Mouse (Mus musculus): ENCODE measurements around the gene Pik3c2a. TPM values are rescaled to one million over a fixed set of nuclear protein-coding genes. Genes with fewer than 3 reads are reported as not detected.
A peak's percentile ranks its signal among the peaks of the same experiment; 100 is the strongest.

Gene Pik3c2a
- polyA plus RNA-seq, 2 experiments, result 2.5 to 2.9 TPM

- no peak overlapping the region for H3K4me3 ChIP-seq (ENCODE audit: insufficient read depth in 1 of 2, low read depth in 2 of 2, low read length in 2 of 2)
- peaks cover 28% of the 10 kb centered on the region for H3K27me3 ChIP-seq (ENCODE audit: control insufficient read depth, insufficient read depth, low read length)
- peak overlapping the region; percentile 45 for H3K4me2 ChIP-seq (ENCODE audit: low read depth)
- H3K9me3 ChIP-seq (ENCODE audit: control insufficient read depth, low read length), result no peaks in the 10 kb centered on the region
- TF ChIP-seq CTCF (IDR thresholded peaks at IDR 0.05; ENCODE audit: low read depth) (no peak), EP300 (IDR thresholded peaks at IDR 0.05; ENCODE audit: low read depth) (no peak)
- no peak overlapping the region for H3K9ac ChIP-seq (replicated peaks)
- no peak overlapping the region for H3K27ac ChIP-seq
- ATAC-seq (ENCODE audit: insufficient read depth), result no peak
- no peak for DNase-seq (ENCODE audit: low read depth in 3 of 3, low spot score in 3 of 3)
- WGBS (ENCODE audit: insufficient replicate concordance), result 19% methylated on average over 9 of the region's 9 CpGs
- H3K36me3 ChIP-seq (replicated peaks; ENCODE audit: control insufficient read depth, insufficient read depth, low read depth), result no peaks in the 10 kb centered on the region
- peaks cover 4 to 5% of the 10 kb centered on the region in 2 experiments; a peak in 1 of 4 replicates for H3K4me1 ChIP-seq (replicated peaks; ENCODE audit: control insufficient read depth in 2 of 2, insufficient read depth in 2 of 2, low read length in 1 of 2)
These were observed 133.8 kb downstream of the Pik3c2a start for GRCm38 (mm10) chr7:116309456-116309855.

GRCm38 (mm10) chr7:116308632-116308991, 134.6 kb downstream of the Pik3c2a start:
- H3K4me2 ChIP-seq (ENCODE audit: low read depth), result peak overlapping the region; percentile 91
- no peak overlapping the region; the same call in 1 of the 2 replicates for H3K9ac ChIP-seq (replicated peaks)
- H3K9me3 ChIP-seq (ENCODE audit: control insufficient read depth, low read length), result no peaks in the 10 kb centered on the region
- no peaks in the 10 kb centered on the region for H3K36me3 ChIP-seq (replicated peaks; ENCODE audit: control insufficient read depth, insufficient read depth, low read depth)
- TF ChIP-seq EP300 (IDR thresholded peaks at IDR 0.05; ENCODE audit: low read depth) (no peak), CTCF (IDR thresholded peaks at IDR 0.05; ENCODE audit: low read depth) (no peak)
- H3K27ac ChIP-seq, result no peak overlapping the region
- DNase-seq (ENCODE audit: low read depth in 3 of 3, low spot score in 3 of 3) (no peak), ATAC-seq (ENCODE audit: insufficient read depth) (peak; percentile 21)
- peaks cover 4 to 5% of the 10 kb centered on the region in 2 experiments; a peak in 1 of 4 replicates for H3K4me1 ChIP-seq (replicated peaks; ENCODE audit: control insufficient read depth in 2 of 2, insufficient read depth in 2 of 2, low read length in 1 of 2)
- WGBS (ENCODE audit: insufficient replicate concordance), result 5% methylated on average over 16 of the region's 16 CpGs
- H3K27me3 ChIP-seq (ENCODE audit: control insufficient read depth, insufficient read depth, low read length), result peaks cover 28% of the 10 kb centered on the region
- peak overlapping the region; percentile 66 to 67 for H3K4me3 ChIP-seq (ENCODE audit: insufficient read depth in 1 of 2, low read depth in 2 of 2, low read length in 2 of 2)

DNA sequence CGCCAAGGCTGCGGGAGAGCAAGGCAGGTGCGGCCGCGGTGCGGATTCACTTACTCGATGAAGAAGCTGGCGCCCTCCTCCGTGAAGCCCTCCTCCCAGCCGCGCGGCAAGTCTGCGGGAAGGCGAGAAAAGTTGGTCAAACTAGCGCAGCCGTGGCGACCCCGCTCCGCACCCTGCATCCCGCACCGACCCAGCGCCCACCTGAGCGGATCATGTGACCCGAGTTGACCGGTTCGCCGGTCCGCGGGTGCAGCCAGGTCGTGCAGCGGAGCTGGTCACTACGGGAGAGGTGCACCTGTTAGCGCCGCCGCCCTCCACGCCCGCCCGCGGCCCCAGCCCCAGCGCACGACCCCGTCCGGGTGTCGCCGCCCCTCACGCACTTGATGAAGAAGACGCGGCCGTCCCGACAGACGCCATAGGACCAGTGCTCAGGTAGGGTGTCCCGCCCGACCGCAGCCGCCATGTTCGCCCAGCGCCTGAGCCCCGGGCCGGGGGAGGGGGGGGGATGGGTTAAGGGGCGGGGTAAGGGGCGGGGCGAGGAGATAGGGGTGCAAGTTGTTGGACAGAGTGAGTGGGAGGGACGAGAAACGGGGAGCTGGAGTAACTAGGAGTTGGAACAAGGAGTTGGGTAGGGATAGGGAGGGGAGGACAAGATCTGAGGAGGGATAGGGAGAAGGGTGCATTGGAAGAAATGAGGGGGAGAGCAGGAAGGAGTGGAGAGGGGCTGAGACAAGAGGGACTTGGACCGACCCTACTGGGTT, 135.2 kb downstream of the Pik3c2a start, which contains the start of gene Plekha7:
Gene Plekha7 (minus strand): TSS at position 506 of the 761 bp plus-strand sequence.
- Histone ChIP-seq H3K36me3 (replicated peaks; ENCODE audit: control insufficient read depth, insufficient read depth, low read depth) (no peaks in the 10 kb centered on the region), H3K9me3 (ENCODE audit: control insufficient read depth, low read length) (no peaks in the 10 kb centered on the region), H3K4me1 (replicated peaks; ENCODE audit: control insufficient read depth in 2 of 2, insufficient read depth in 2 of 2, low read length in 1 of 2) (peaks cover 4 to 5% of the 10 kb centered on the region in 2 experiments; a peak in 1 of 4 replicates), H3K4me2 (ENCODE audit: low read depth) (peak within 1 kb of the TSS; percentile 91), H3K4me3 (ENCODE audit: insufficient read depth in 1 of 2, low read depth in 2 of 2, low read length in 2 of 2) (peak within 1 kb of the TSS; percentile 66 to 67), H3K27ac (no peak within 1 kb of the TSS), H3K9ac (replicated peaks) (peak within 1 kb of the TSS; percentile 57), H3K27me3 (ENCODE audit: control insufficient read depth, insufficient read depth, low read length) (peaks cover 28% of the 10 kb centered on the region)
- peak; percentile 73 for ATAC-seq (ENCODE audit: insufficient read depth)
- WGBS (ENCODE audit: insufficient replicate concordance), result under 1% methylated on average over 65 of the region's 65 CpGs
- no peak for TF ChIP-seq EP300 (IDR thresholded peaks at IDR 0.05; ENCODE audit: low read depth)
- no peak for TF ChIP-seq CTCF (IDR thresholded peaks at IDR 0.05; ENCODE audit: low read depth)
- peak in 1 of 3 experiments; percentile 49 for DNase-seq (ENCODE audit: low read depth in 3 of 3, low spot score in 3 of 3)

DNA sequence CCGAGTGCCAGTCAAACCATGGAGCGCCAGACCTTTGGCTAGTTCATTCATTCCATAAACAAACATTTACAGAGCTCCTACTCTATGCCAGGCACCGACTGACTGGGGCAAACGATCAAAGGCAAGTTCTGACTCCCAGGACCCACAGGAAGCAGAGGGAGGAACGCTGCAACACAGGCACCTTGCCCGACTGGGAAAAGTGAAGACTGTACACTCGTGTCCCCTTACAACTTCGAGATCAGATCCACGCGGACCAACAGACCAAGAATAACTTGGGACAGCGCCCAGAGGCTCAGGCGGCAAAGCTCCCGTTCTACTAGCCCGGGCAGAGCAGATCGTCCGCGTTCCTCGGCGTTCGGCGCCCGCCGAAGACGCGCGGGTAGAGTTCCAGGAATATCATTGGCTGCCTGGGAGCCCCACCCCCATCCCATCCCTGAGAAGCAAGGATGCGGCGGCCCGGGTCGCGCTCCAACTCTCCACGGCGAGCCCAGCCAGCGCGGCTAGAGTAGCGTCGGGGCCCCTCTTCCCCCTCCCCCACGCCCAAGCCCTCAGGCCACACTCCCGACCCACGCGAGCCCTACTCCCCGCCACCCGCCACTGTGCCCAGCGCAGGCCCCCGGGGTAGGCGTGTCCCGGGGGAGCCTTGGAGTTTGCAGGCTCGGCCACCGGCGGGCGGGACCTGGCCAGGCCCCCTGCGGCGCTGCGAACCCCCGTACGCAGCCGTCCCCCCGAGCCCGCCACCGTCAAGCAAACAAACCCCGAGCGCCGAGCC, 136.0 kb downstream of the Pik3c2a start:
- peak; percentile 67 for ATAC-seq (ENCODE audit: insufficient read depth)

More for the DNA sequence above, 136.0 kb downstream of the Pik3c2a start:
- under 1% methylated on average over 62 of the region's 63 CpGs for WGBS (ENCODE audit: insufficient replicate concordance)
- Histone ChIP-seq H3K9me3 (ENCODE audit: control insufficient read depth, low read length) (no peaks in the 10 kb centered on the region), H3K27ac (no peak overlapping the region), H3K4me2 (ENCODE audit: low read depth) (peak overlapping the region; percentile 91), H3K36me3 (replicated peaks; ENCODE audit: control insufficient read depth, insufficient read depth, low read depth) (no peaks in the 10 kb centered on the region), H3K4me1 (replicated peaks; ENCODE audit: control insufficient read depth in 2 of 2, insufficient read depth in 2 of 2, low read length in 1 of 2) (peaks cover 4 to 5% of the 10 kb centered on the region in 2 experiments; a peak in 1 of 4 replicates), H3K4me3 (ENCODE audit: insufficient read depth in 1 of 2, low read depth in 2 of 2, low read length in 2 of 2) (peak overlapping the region; percentile 66 to 67), H3K27me3 (ENCODE audit: control insufficient read depth, insufficient read depth, low read length) (peaks cover 28% of the 10 kb centered on the region), H3K9ac (replicated peaks) (no peak overlapping the region; the same call in 1 of the 2 replicates)
- peak in 2 of 3 experiments; percentile 51 for DNase-seq (ENCODE audit: low read depth in 3 of 3, low spot score in 3 of 3)
- TF ChIP-seq CTCF (IDR thresholded peaks at IDR 0.05; ENCODE audit: low read depth) (no peak), EP300 (IDR thresholded peaks at IDR 0.05; ENCODE audit: low read depth) (no peak)

Data from liver, embryonic 14.5 days (tissue).